Comparison of ENCODE assay signal across 22 mouse cellular contexts in genomic region chr10:59389652-59390051, GRCm38 (mm10). TPM values are rescaled to one million over a fixed set of nuclear protein-coding genes. Genes with fewer than 3 reads are reported as not detected.
DNase-seq lines count a peak whose midpoint lies in the region.
"Had no signal": no experiment of that assay in that cellular context is flagged by ENCODE, and none has a peak within 500 bp of the region (broad histone marks: within the 10 kb centered on the region; RNA-seq: fewer than 3 reads in every experiment).

No protein-coding gene starts in this region.

- DNase-seq in frontal cortex, adult 2 months (ENCODE audit: extremely low spot score in 1 of 2, low spot score in 1 of 2): peak; percentile 25 to 45
- no peak for DNase-seq in frontal cortex, postnatal 25 days (ENCODE audit: low spot score in 2 of 2)
- peak; percentile 29 for DNase-seq in right cerebral cortex, adult 18-20 months
- no peak for DNase-seq in right cerebral cortex, postnatal 14 days
- DNase-seq in brain, adult 2 months (ENCODE audit: low read depth, low spot score): peak; percentile 59
- DNase-seq in telencephalon, adult 2 months (ENCODE audit: low read depth, low spot score): peak; percentile 39
- DNase-seq in cerebellum, postnatal 25 days: no peak
- DNase-seq: adrenal gland, postnatal 25 days; cerebellum, adult 2 months; cerebellum, postnatal 10 days; embryo, embryonic 11 days; gastrocnemius, postnatal 10 days; heart, adult 2 months; heart, postnatal 14 days had no signal

RNA-seq across cellular contexts. Expression of gene Gm10273, which starts 5.8 kb away (rescaled TPM):
- polyA plus RNA-seq in frontal cortex, adult 2 months (2012; rRNA removed): 7.9 and 11.3 TPM in 2 replicates
- polyA plus RNA-seq: embryonic facial prominence, embryonic 15.5 days had no signal

RNA-seq across cellular contexts. Expression of gene Pla2g12b, which starts 13.8 kb away (rescaled TPM):
- polyA plus RNA-seq in frontal cortex, adult 2 months (2012; rRNA removed): 0.16 TPM in 1 of 2 replicates, not detected in the other
- polyA plus RNA-seq: activated CD4-positive, CD25-positive, alpha-beta regulatory T cell, adult 4 months; cerebellum, adult 2 months; erythroblast, embryonic 14.5 days; forebrain, embryonic 10.5 days; forebrain, embryonic 16.5 days; hindbrain, embryonic 10.5 days; hindbrain, embryonic 14.5 days; Patski had no signal

RNA-seq across cellular contexts. Expression of gene Oit3, which starts 51.9 kb away (rescaled TPM):
- polyA plus RNA-seq in frontal cortex, adult 2 months (2012; rRNA removed): 0.26 and 0.40 TPM in 2 replicates
- polyA plus RNA-seq: activated CD4-positive, CD25-positive, alpha-beta regulatory T cell, adult 4 months had no signal

Comparison
In these comparisons a context has a peak if more than half of its experiments do, and no peak if none do; other contexts are left out.
1. DNase-seq: peak in frontal cortex, adult 2 months (2 of 2), right cerebral cortex, adult 18-20 months (single experiment), brain, adult 2 months (single experiment) and telencephalon, adult 2 months (single experiment); none in frontal cortex, postnatal 25 days (0 of 2), right cerebral cortex, postnatal 14 days (single experiment) and cerebellum, postnatal 25 days (0 of 2).